Comparison of ENCODE assay signal across 8 mouse cellular contexts in genomic region chr11:67110168-67110948, GRCm38 (mm10). TPM values are rescaled to one million over a fixed set of nuclear protein-coding genes. Genes with fewer than 3 reads are reported as not detected.
DNase-seq lines count a peak whose midpoint lies in the region; ATAC-seq lines count a peak whose summit lies in the region.

No protein-coding gene starts in this region.

- H3K4me1 ChIP-seq in forebrain, embryonic 12.5 days = peaks cover 8% of the 10 kb centered on the region; the same call in 1 of the 2 replicates
- H3K4me1 ChIP-seq in hindbrain, embryonic 14.5 days (replicated peaks; ENCODE audit: control insufficient read depth, insufficient read depth, low read length) = no peaks in the 10 kb centered on the region

- 0 out of 2 replicates have a peak, but pooled peaks cover 18% of the 10 kb centered on the region for H3K27me3 ChIP-seq in forebrain, embryonic 12.5 days
- H3K27me3 ChIP-seq in hindbrain, embryonic 14.5 days (ENCODE audit: control insufficient read depth, insufficient read depth, low read length) = no peaks in the 10 kb centered on the region

- ATAC-seq in CD4-positive, CD25-positive, alpha-beta regulatory T cell, adult 4 months = no peak
- peak; percentile 60 for ATAC-seq in forebrain, embryonic 12.5 days (ENCODE audit: low FRiP score)
- no peak for ATAC-seq in hindbrain, embryonic 14.5 days (ENCODE audit: low FRiP score)
- ATAC-seq in megakaryocyte-erythroid progenitor cell, adult 5-6 weeks (replicated peaks; ENCODE audit: low FRiP score, low TSS enrichment, poor library complexity, severe bottlenecking) = 0 out of 2 replicates have a peak, but pooled peaks have one; percentile 49

- no peak overlapping the region for H3K4me2 ChIP-seq in forebrain, embryonic 12.5 days
- no peak overlapping the region for H3K4me2 ChIP-seq in hindbrain, embryonic 14.5 days (replicated peaks)

- H3K27ac ChIP-seq in forebrain, embryonic 12.5 days = no peak overlapping the region
- H3K27ac ChIP-seq in hindbrain, embryonic 14.5 days = no peak overlapping the region

- H3K4me3 ChIP-seq in forebrain, embryonic 12.5 days (replicated peaks) = no peak overlapping the region
- H3K4me3 ChIP-seq in hindbrain, embryonic 14.5 days (replicated peaks; ENCODE audit: low read length) = no peak overlapping the region

- no peaks in the 10 kb centered on the region for H3K9me3 ChIP-seq in forebrain, embryonic 12.5 days
- H3K9me3 ChIP-seq in hindbrain, embryonic 14.5 days (ENCODE audit: control insufficient read depth, low read length) = no peaks in the 10 kb centered on the region

- no peaks in the 10 kb centered on the region for H3K36me3 ChIP-seq in forebrain, embryonic 12.5 days (replicated peaks)
- H3K36me3 ChIP-seq in hindbrain, embryonic 14.5 days (replicated peaks; ENCODE audit: control insufficient read depth, insufficient read depth) = no peaks in the 10 kb centered on the region

- 34% methylated on average over 5 of the region's 5 CpGs for WGBS in forebrain, embryonic 12.5 days
- WGBS in hindbrain, embryonic 14.5 days = 31% methylated on average over 5 of the region's 5 CpGs

- peak; percentile 61 for DNase-seq in CD4-positive, CD25-positive, alpha-beta regulatory T cell, adult 2 months (ENCODE audit: low read depth, low spot score)
- peak; percentile 21 for DNase-seq in c-Kit-positive CD71-positive TER-119-positive erythroid progenitor cells, embryonic 14.5 days (ENCODE audit: low spot score)
- DNase-seq in hindbrain, embryonic 14.5 days (ENCODE audit: low spot score) = peak; percentile 92
- peak; percentile 75 to 77 for DNase-seq in layer of hippocampus, postnatal 36 days
- DNase-seq in right cerebral cortex, postnatal 25 days = peak; percentile 77

- H3K9ac ChIP-seq in forebrain, embryonic 12.5 days = no peak overlapping the region
- no peak overlapping the region for H3K9ac ChIP-seq in hindbrain, embryonic 14.5 days

RNA-seq across cellular contexts. Expression of gene Myh3, which starts 32.3 kb away (rescaled TPM):
- polyA plus RNA-seq in CD4-positive, CD25-positive, alpha-beta regulatory T cell, adult 4 months (2017; shearing (Covaris generic)) = under 1 TPM; 0.12 to 0.23 TPM
- polyA plus RNA-seq in forebrain, embryonic 12.5 days (2016; fragmentation: Nextera tagmentation; extraction: Ambion mirVana) = 0.33 and 0.87 TPM in 2 replicates
- 0.17 and 0.23 TPM in 2 replicates for polyA plus RNA-seq in hindbrain, embryonic 14.5 days (2014; fragmentation: Nextera tagmentation; extraction: Ambion mirVana)
- under 1 TPM; 0.55 to 0.76 TPM for total RNA-seq in layer of hippocampus, postnatal 36 days (2021)
- total RNA-seq in megakaryocyte-erythroid progenitor cell, adult 5-6 weeks (2014; fragmentation: Nextera tagmentation) = not detected in 2 replicates
- total RNA-seq in megakaryocyte-erythroid progenitor cell, adult 5-6 weeks (2017) = not detected in 2 replicates

RNA-seq across cellular contexts. Expression of gene Sco1, which starts 57.9 kb away (rescaled TPM):
- 1 to 10 TPM; 6.6 to 9.4 TPM for polyA plus RNA-seq in CD4-positive, CD25-positive, alpha-beta regulatory T cell, adult 4 months (2017; shearing (Covaris generic))
- polyA plus RNA-seq in forebrain, embryonic 12.5 days (2016; fragmentation: Nextera tagmentation; extraction: Ambion mirVana) = 15.8 and 16.4 TPM in 2 replicates
- 10.2 and 11.7 TPM in 2 replicates for polyA plus RNA-seq in hindbrain, embryonic 14.5 days (2014; fragmentation: Nextera tagmentation; extraction: Ambion mirVana)
- total RNA-seq in layer of hippocampus, postnatal 36 days (2021) = 1 to 10 TPM; 9.4 to 9.9 TPM
- 5.1 and 11.9 TPM in 2 replicates for total RNA-seq in megakaryocyte-erythroid progenitor cell, adult 5-6 weeks (2014; fragmentation: Nextera tagmentation)
- total RNA-seq in megakaryocyte-erythroid progenitor cell, adult 5-6 weeks (2017) = 27.2 and 30.7 TPM in 2 replicates

RNA-seq across cellular contexts. Expression of gene Adprm, which starts 58.0 kb away (rescaled TPM):
- polyA plus RNA-seq in CD4-positive, CD25-positive, alpha-beta regulatory T cell, adult 4 months (2017; shearing (Covaris generic)) = 10 to 100 TPM; 58.5 to 63.8 TPM
- 27.0 and 31.9 TPM in 2 replicates for polyA plus RNA-seq in forebrain, embryonic 12.5 days (2016; fragmentation: Nextera tagmentation; extraction: Ambion mirVana)
- 32.4 and 37.0 TPM in 2 replicates for polyA plus RNA-seq in hindbrain, embryonic 14.5 days (2014; fragmentation: Nextera tagmentation; extraction: Ambion mirVana)
- 10 to 100 TPM; 24.1 to 30.7 TPM for total RNA-seq in layer of hippocampus, postnatal 36 days (2021)
- total RNA-seq in megakaryocyte-erythroid progenitor cell, adult 5-6 weeks (2014; fragmentation: Nextera tagmentation) = 11.0 and 25.4 TPM in 2 replicates
- 12.7 and 17.2 TPM in 2 replicates for total RNA-seq in megakaryocyte-erythroid progenitor cell, adult 5-6 weeks (2017)

Comparison
In these comparisons a context has a peak if more than half of its experiments do, and no peak if none do; other contexts are left out.
1. DNase-seq: peak in every context shown above with its lines; median percentile 92 in hindbrain, embryonic 14.5 days; 77 in right cerebral cortex, postnatal 25 days; 76 in layer of hippocampus, postnatal 36 days; 61 in CD4-positive, CD25-positive, alpha-beta regulatory T cell, adult 2 months; 21 in c-Kit-positive CD71-positive TER-119-positive erythroid progenitor cells, embryonic 14.5 days.
2. ATAC-seq: peak in forebrain, embryonic 12.5 days (single experiment) and megakaryocyte-erythroid progenitor cell, adult 5-6 weeks (single experiment); none in CD4-positive, CD25-positive, alpha-beta regulatory T cell, adult 4 months (single experiment) and hindbrain, embryonic 14.5 days (single experiment).